Mouse (Mus musculus): Measurements from ENCODE around the gene Ramp3. TPM values are rescaled to one million over a fixed set of nuclear protein-coding genes. Genes with fewer than 3 reads are reported as not detected.

Ramp3 gene
- polyA plus RNA-seq, 1 experiment = 40.6 TPM

GRCm38 (mm10) chr11:6705516-6705915 is 47.2 kb downstream of the Ramp3 start:
- Histone ChIP-seq H3K4me3 (ENCODE audit: insufficient read depth, low read length) (no peak overlapping the region), H3K4me1 (ENCODE audit: control insufficient read depth, insufficient read depth, low read length) (peaks cover 3% of the 10 kb centered on the region; the same call in 1 of the 2 replicates), H3K27ac (ENCODE audit: insufficient read depth, low read length) (no peak overlapping the region)
- TF ChIP-seq POLR2A (IDR thresholded peaks at IDR 0.05; ENCODE audit: extremely low read depth, insufficient read depth, low read length) = no peak
- TF ChIP-seq CTCF (IDR thresholded peaks at IDR 0.05; ENCODE audit: extremely low read depth, insufficient read depth, low read length) = no peak

- TF ChIP-seq CTCF (IDR thresholded peaks at IDR 0.05; ENCODE audit: extremely low read depth, insufficient read depth, low read length) (no peak), POLR2A (IDR thresholded peaks at IDR 0.05; ENCODE audit: extremely low read depth, insufficient read depth, low read length) (no peak)
- Histone ChIP-seq H3K4me1 (ENCODE audit: control insufficient read depth, insufficient read depth, low read length) (peaks cover 3% of the 10 kb centered on the region; the same call in 1 of the 2 replicates), H3K4me3 (ENCODE audit: insufficient read depth, low read length) (no peak overlapping the region), H3K27ac (ENCODE audit: insufficient read depth, low read length) (no peak overlapping the region)
Measured at GRCm38 (mm10) chr11:6706796-6707195, 48.5 kb downstream of the Ramp3 start.

- TF ChIP-seq CTCF (IDR thresholded peaks at IDR 0.05; ENCODE audit: extremely low read depth, insufficient read depth, low read length) = no peak
- TF ChIP-seq POLR2A (IDR thresholded peaks at IDR 0.05; ENCODE audit: extremely low read depth, insufficient read depth, low read length) = no peak
- peaks cover 3% of the 10 kb centered on the region; the same call in 1 of the 2 replicates for H3K4me1 ChIP-seq (ENCODE audit: control insufficient read depth, insufficient read depth, low read length)
- H3K4me3 ChIP-seq (ENCODE audit: insufficient read depth, low read length) = no peak overlapping the region
- no peak overlapping the region for H3K27ac ChIP-seq (ENCODE audit: insufficient read depth, low read length)
Measured at GRCm38 (mm10) chr11:6708437-6708836, 50.1 kb downstream of the Ramp3 start.

GRCm38 (mm10) chr11:6710409-6710808 is 52.1 kb downstream of the Ramp3 start:
- Histone ChIP-seq H3K27ac (ENCODE audit: insufficient read depth, low read length) (no peak overlapping the region), H3K4me3 (ENCODE audit: insufficient read depth, low read length) (no peak overlapping the region), H3K4me1 (ENCODE audit: control insufficient read depth, insufficient read depth, low read length) (0 out of 2 replicates have a peak, but pooled peaks cover 2% of the 10 kb centered on the region)
- TF ChIP-seq CTCF (IDR thresholded peaks at IDR 0.05; ENCODE audit: extremely low read depth, insufficient read depth, low read length) (no peak), POLR2A (IDR thresholded peaks at IDR 0.05; ENCODE audit: extremely low read depth, insufficient read depth, low read length) (no peak)

GRCm38 (mm10) chr11:6720746-6721145 is 62.4 kb downstream of the Ramp3 start:
- no peak for TF ChIP-seq POLR2A (IDR thresholded peaks at IDR 0.05; ENCODE audit: extremely low read depth, insufficient read depth, low read length)
- no peak for TF ChIP-seq CTCF (IDR thresholded peaks at IDR 0.05; ENCODE audit: extremely low read depth, insufficient read depth, low read length)
- no peak overlapping the region for H3K27ac ChIP-seq (ENCODE audit: insufficient read depth, low read length)
- H3K4me1 ChIP-seq (ENCODE audit: control insufficient read depth, insufficient read depth, low read length) = no peaks in the 10 kb centered on the region
- H3K4me3 ChIP-seq (ENCODE audit: insufficient read depth, low read length) = no peak overlapping the region

GRCm38 (mm10) chr11:6726921-6727320 is 68.6 kb downstream of the Ramp3 start:
- TF ChIP-seq POLR2A (IDR thresholded peaks at IDR 0.05; ENCODE audit: extremely low read depth, insufficient read depth, low read length) (no peak), CTCF (IDR thresholded peaks at IDR 0.05; ENCODE audit: extremely low read depth, insufficient read depth, low read length) (no peak)
- Histone ChIP-seq H3K27ac (ENCODE audit: insufficient read depth, low read length) (no peak overlapping the region), H3K4me3 (ENCODE audit: insufficient read depth, low read length) (no peak overlapping the region), H3K4me1 (ENCODE audit: control insufficient read depth, insufficient read depth, low read length) (no peaks in the 10 kb centered on the region)

Other genes with a start within 250 kb of the Ramp3 start
- 2,439 and 2,636 TPM in 2 replicates for gene Ppia, start 243.1 kb upstream of the Ramp3 start, polyA plus RNA-seq (2012; rRNA removed)
- gene H2afv, start 214.1 kb upstream of the Ramp3 start, polyA plus RNA-seq (2012; rRNA removed) = 81.7 and 83.3 TPM in 2 replicates
- gene Purb, start 182.6 kb upstream of the Ramp3 start, polyA plus RNA-seq (2012; rRNA removed) = 103 and 109 TPM in 2 replicates
- gene Myo1g, start 137.6 kb upstream of the Ramp3 start, polyA plus RNA-seq (2012; rRNA removed) = 0.75 and 0.87 TPM in 2 replicates
- gene Ccm2, start 111.6 kb upstream of the Ramp3 start, polyA plus RNA-seq (2012; rRNA removed) = 92.0 and 106 TPM in 2 replicates
- gene Nacad, start 52.5 kb upstream of the Ramp3 start, polyA plus RNA-seq (2012; rRNA removed) = 52.3 and 54.1 TPM in 2 replicates
- gene Tbrg4, start 32.5 kb upstream of the Ramp3 start, polyA plus RNA-seq (2012; rRNA removed) = 57.5 and 60.2 TPM in 2 replicates
- not detected in 2 replicates for gene Wap, start 19.9 kb upstream of the Ramp3 start, polyA plus RNA-seq (2012; rRNA removed)
- 0.08 TPM in 1 of 2 replicates, not detected in the other for gene Gm11983, start 179.1 kb downstream of the Ramp3 start, polyA plus RNA-seq (2012; rRNA removed)